Mouse (Mus musculus) layer of hippocampus, adult 2 months (tissue): ENCODE data around the gene Gpatch3. TPM values are rescaled to one million over a fixed set of nuclear protein-coding genes. Genes with fewer than 3 reads are reported as not detected.
A peak's percentile ranks its signal among the peaks of the same experiment; 100 is the strongest.

Source experiments
- DNase-seq, 2 experiments: peaks; one replicate each; pipeline ENCODE4 v3.0.0; 2022; ENCODE audit warnings: low spot score in 2 of 2
- H3K27ac ChIP-seq: fragments of 200-600 bp; 2 replicates; pipeline ENCODE4 v1.8.1; 2022
- H3K4me3 ChIP-seq: fragments of 200-600 bp; 2 replicates; pipeline ENCODE4 v1.8.1; 2022; ENCODE audit warnings: mild to moderate bottlenecking
- CTCF ChIP-seq: fragments of 200-600 bp; conservative IDR thresholded peaks from 2 replicates; pipeline ENCODE4 v1.8.1; 2022; ENCODE audit warnings: antibody characterized with exemption, mild to moderate bottlenecking, moderate library complexity
- total RNA-seq, 2 experiments: library from RNA; stranded (reverse); gene quantifications; 2 replicates each; pipeline ENCODE4 v1.2.3; 2021

Gpatch3 gene
- total RNA-seq, 2 experiments from 2014 or later: 6.5 to 10.3 TPM

DNA sequence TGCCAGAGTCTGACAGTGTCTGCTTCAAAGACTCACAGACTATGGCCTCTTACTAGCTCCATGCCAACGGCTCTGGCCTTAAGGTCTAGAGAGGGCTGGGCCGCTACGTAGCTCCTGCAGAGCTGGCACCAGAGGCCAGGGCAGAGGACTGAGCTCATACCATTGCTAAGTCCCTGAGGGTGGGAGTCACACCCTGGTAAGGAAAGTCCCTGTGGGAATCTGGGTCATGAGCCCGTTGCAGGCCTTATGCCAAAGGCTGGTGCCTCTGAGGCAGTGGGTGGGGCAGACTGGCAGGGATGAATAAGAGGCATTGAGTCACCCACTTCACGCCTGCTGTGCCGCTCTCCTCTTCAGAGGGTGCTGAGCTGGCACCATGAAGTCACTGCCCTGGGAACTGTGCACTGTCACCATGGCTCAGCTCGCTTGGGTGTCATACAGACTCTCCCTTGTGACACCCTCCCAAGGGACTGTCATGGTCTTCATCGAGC, 39.8 kb downstream of the Gpatch3 start:
- DNase-seq: peak; percentile 61 to 71
- TF ChIP-seq CTCF: no peak
- peak overlapping the region; percentile 13; the same call in 1 of the 2 replicates for H3K4me3 ChIP-seq
- peak overlapping the region; percentile 72 for H3K27ac ChIP-seq

DNA sequence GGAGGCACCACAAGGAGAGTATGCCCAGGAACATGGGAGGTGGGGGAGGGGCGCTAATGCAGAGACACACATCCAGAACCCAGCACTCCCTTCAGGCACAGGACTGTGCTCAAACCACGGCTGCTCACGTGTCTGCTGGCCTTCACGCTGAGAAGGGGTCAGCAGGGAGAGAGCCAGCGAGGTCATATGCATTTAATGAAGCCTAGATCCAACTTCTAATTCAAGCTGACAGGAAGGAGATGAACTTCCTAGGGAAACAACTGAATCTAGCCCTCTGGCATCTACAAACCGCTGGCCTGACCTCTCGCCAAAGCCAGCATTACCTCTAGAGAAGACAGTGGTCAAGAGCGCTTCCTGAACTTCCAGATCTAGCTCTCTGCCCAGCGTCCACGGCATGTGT, 40.9 kb downstream of the Gpatch3 start:
- H3K27ac ChIP-seq: no peak overlapping the region; the same call in 1 of the 2 replicates
- no peak overlapping the region for H3K4me3 ChIP-seq
- no peak for DNase-seq
- no peak for TF ChIP-seq CTCF

DNA sequence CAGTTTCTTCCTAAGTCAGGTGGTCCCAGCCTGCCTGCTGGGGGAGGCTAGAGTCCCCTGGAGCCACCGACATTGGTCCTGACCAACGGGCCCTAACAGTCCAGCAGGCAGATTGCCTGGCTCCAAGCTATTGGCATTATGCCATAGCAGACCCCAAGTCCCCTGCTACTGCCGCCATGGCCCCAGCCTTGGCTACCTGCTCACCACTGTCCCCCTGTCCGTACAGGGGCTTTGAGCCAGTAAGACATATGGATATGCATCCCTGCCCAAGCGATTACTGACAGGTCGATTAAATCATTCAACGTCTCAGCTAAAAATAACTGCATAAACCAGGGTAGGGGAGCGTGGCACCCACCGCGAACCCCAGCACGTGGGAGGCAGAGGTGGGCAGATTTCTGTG, 43.4 kb downstream of the Gpatch3 start:
- no peak for DNase-seq
- H3K4me3 ChIP-seq: no peak overlapping the region
- no peak for TF ChIP-seq CTCF
- no peak overlapping the region for H3K27ac ChIP-seq

GRCm38 (mm10) chr4:133619473-133620136, 45.1 kb downstream of the Gpatch3 start:
- Histone ChIP-seq H3K4me3 (no peak overlapping the region), H3K27ac (peak overlapping the region; percentile 46)
- DNase-seq: peak in 1 of 2 experiments; percentile 34
- no peak for TF ChIP-seq CTCF

DNA sequence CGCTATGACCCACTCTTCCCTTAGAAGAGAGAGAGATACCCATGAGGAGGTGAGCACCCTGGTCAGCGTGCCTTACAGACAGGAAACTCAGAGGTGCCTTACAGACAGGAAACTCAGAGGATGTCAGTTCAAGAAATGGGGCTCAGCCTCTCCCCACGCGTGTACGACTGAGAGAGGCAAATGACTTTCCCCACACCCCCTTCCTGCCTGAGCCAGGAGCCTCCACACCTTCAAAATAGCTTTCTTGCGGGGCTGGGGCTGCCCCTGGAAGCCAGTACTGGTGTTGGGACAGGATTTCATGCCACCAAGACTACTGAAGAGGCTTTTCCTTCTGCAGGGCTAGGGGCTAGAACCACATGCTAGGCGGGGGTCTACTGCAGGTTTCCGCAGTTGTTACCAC, 46.1 kb downstream of the Gpatch3 start:
- no peak for DNase-seq
- Histone ChIP-seq H3K27ac (no peak overlapping the region), H3K4me3 (no peak overlapping the region)
- TF ChIP-seq CTCF: no peak

GRCm38 (mm10) chr4:133622161-133622695, 47.7 kb downstream of the Gpatch3 start:
- no peak overlapping the region for H3K27ac ChIP-seq
- TF ChIP-seq CTCF: no peak
- no peak for DNase-seq
- no peak overlapping the region for H3K4me3 ChIP-seq

- DNase-seq: no peak
- no peak for TF ChIP-seq CTCF
- Histone ChIP-seq H3K4me3 (no peak overlapping the region), H3K27ac (no peak overlapping the region)
These were observed 50.3 kb downstream of the Gpatch3 start for GRCm38 (mm10) chr4:133624830-133625229.

DNA sequence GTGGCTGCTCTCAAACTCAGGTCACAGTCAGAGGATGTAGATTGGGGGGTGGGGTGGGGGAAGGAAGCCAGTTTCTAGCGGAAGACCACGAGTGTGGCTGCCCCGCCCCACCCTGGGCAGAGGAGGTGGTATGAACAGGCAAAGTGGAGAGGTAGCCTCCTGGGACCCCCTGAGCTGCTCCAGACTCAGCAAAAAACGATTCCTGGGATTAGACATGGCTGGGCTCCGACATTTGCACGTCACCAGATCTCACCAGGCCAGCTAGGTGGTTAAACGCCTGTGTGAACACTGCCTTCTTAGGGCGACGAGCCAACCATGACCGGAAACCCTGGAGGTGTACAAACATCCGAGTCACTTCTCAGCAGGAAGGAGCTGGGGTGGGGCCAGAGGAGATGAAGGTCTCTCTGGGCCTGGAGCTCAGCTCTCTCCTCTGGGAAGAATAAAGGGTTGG, 51.1 kb downstream of the Gpatch3 start:
- Histone ChIP-seq H3K27ac (peak overlapping the region; percentile 77; the same call in 1 of the 2 replicates), H3K4me3 (no peak overlapping the region)
- no peak for TF ChIP-seq CTCF
- no peak for DNase-seq

GRCm38 (mm10) chr4:133626221-133626620, 51.7 kb downstream of the Gpatch3 start:
- no peak for DNase-seq
- no peak for TF ChIP-seq CTCF
- Histone ChIP-seq H3K4me3 (no peak overlapping the region), H3K27ac (peak overlapping the region; percentile 77)

DNA sequence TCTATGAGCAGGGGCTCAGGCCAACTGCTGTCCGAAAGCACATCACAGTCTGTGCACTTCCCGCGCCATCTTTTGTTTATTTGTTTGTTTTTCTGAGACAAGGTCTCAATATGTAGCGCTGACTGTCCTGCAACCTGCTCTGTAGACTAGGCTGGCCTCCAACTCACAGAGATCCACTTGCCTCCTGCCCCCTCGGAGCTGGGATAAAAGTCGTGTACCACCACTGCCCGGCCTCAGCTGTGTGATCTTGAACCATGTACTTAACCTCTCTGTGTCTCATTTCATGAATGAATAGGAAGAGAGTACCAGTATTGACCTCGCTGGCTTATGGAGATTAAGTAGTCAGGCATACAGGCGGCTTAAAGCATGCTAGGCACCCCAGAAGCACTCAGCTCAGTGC, 52.1 kb downstream of the Gpatch3 start:
- Histone ChIP-seq H3K4me3 (no peak overlapping the region), H3K27ac (no peak overlapping the region; the same call in 1 of the 2 replicates)
- no peak for TF ChIP-seq CTCF
- DNase-seq: no peak

- Histone ChIP-seq H3K4me3 (no peak overlapping the region), H3K27ac (no peak overlapping the region; the same call in 1 of the 2 replicates)
- no peak for TF ChIP-seq CTCF
- DNase-seq: no peak
These were observed 52.5 kb downstream of the Gpatch3 start for GRCm38 (mm10) chr4:133627039-133627438.

DNA sequence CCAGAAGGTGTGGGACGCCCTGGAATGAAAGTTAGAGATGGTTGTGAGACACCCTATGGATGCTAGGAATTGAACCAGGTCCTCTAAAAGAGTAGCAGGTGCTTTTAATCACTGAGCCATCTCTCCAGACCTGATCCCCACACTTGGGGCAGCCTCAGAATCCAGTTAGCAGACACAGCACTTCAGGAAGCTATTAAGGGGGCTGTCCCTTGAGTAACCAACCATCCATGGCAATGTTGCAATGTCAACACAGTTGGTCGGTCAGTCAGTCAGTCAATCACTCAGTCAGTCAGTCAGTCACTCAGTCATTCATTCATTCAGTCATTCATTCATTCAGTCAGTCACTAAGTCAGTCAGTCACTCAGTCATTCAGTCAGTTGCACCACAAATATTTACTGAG, 54.0 kb downstream of the Gpatch3 start:
- DNase-seq: no peak
- Histone ChIP-seq H3K27ac (no peak overlapping the region), H3K4me3 (no peak overlapping the region)
- TF ChIP-seq CTCF: no peak

DNA sequence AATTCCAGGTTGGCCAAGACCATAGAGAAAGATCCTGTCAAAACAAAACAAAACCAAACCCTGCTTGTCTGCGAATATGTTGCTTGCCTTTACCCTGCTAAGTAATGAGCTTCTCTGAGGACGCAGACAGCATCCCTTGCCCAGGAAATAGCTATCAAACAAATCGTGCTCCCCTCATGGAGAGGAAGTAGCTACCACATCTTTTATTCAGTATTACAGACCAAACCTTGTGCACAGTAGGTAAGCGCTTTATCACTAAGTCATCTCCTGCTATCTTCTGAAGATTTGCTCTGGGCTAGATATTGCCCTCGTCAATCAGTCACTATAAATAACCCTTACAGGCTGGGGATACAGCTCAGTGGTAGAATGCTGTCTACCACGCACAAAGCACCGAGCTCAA, 54.6 kb downstream of the Gpatch3 start:
- no peak for DNase-seq
- TF ChIP-seq CTCF: no peak
- no peak overlapping the region for H3K27ac ChIP-seq
- H3K4me3 ChIP-seq: no peak overlapping the region

- DNase-seq: no peak
- peak overlapping the region; percentile 68; the same call in 1 of the 2 replicates for H3K27ac ChIP-seq
- TF ChIP-seq CTCF: no peak
- no peak overlapping the region for H3K4me3 ChIP-seq
These were observed 55.9 kb downstream of the Gpatch3 start for GRCm38 (mm10) chr4:133630326-133630920.
